Mouse (Mus musculus) liver, adult 2 months (tissue): ENCODE data around the gene Zfp574.

ENCODE experiments used
- CTCF ChIP-seq: fragments of 200-500 bp; IDR thresholded peaks from 2 replicates; pipeline ENCODE4 v1.5.1; 2011; ENCODE audit warnings: low read depth, low read length, control low read depth
- POLR2A ChIP-seq: fragments of 200-500 bp; IDR thresholded peaks from 2 replicates; pipeline ENCODE4 v1.6.1; 2011; ENCODE audit warnings: low read length, control low read depth; ENCODE audit not compliant: insufficient read depth; ENCODE audit errors: extremely low read depth

DNA sequence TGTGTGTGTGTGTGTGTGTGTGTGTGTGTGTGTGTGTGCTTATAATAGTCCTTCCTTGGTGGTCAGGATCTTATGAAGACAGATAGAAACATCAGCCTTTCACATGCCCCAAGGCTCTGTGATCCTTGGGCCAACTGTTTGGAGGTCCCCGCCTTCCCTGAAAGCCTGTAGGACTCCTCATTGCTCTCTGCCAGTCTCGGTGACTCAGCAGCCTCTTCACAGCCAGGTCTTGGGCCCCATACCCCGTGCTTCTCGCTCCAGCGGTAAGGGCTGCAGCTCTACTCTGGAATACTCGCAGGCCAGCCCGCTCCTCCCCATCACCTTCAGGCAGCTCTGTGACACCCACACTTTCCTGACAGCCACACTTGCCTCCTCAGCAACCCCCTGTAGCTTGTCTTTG is 45.9 kb upstream of the Zfp574 start:
- TF ChIP-seq CTCF, result no peak
- TF ChIP-seq POLR2A, result no peak
